Mouse (Mus musculus) limb, embryonic 14.5 days (tissue): Measurements from ENCODE around the gene Arhgap20. TPM values are rescaled to one million over a fixed set of nuclear protein-coding genes. Genes with fewer than 3 reads are reported as not detected.

Experiments
- ATAC-seq: fragments of 200-750 bp; cut with Nextera tagmentation; 2 replicates; pipeline ENCODE4 v1.8.0; 2017; ENCODE audit warnings: low read depth, moderate number of reproducible peaks, moderate TSS enrichment; ENCODE audit not compliant: low FRiP score
- DNase-seq: peaks from one replicate; pipeline ENCODE4 v3.0.0-alpha.2; 2015; ENCODE audit warnings: low spot score
- H3K27ac ChIP-seq: fragments of 300-500 bp; sonication (generic); replicated peaks from 2 replicates; pipeline ENCODE4 v1.5.1; 2014; ENCODE audit warnings: low read depth, mild to moderate bottlenecking, low read length, moderate library complexity, mixed read lengths
- H3K27me3 ChIP-seq: fragments of 300-500 bp; sonication (generic); 2 replicates; pipeline ENCODE4 v1.6.1; 2014; ENCODE audit warnings: low read length, mixed read lengths; ENCODE audit not compliant: control insufficient read depth, insufficient read depth
- H3K36me3 ChIP-seq: fragments of 300-500 bp; sonication (generic); 2 replicates; pipeline ENCODE4 v1.6.1; 2014; ENCODE audit warnings: mild to moderate bottlenecking, low read length, moderate library complexity, mixed read lengths; ENCODE audit not compliant: control insufficient read depth, insufficient read depth
- H3K4me1 ChIP-seq: fragments of 300-500 bp; sonication (generic); 2 replicates; pipeline ENCODE4 v1.6.1; 2014; ENCODE audit warnings: antibody characterized with exemption, low read length, mixed read lengths; ENCODE audit not compliant: control insufficient read depth, insufficient read depth
- H3K4me2 ChIP-seq: fragments of 300-500 bp; sonication (generic); replicated peaks from 2 replicates; pipeline ENCODE4 v1.6.1; 2014; ENCODE audit warnings: low read depth, mild to moderate bottlenecking, low read length, moderate library complexity; ENCODE audit not compliant: severe bottlenecking
- H3K4me3 ChIP-seq: fragments of 300-500 bp; sonication (generic); replicated peaks from 2 replicates; pipeline ENCODE4 v1.5.1; 2014; ENCODE audit warnings: low read length
- H3K9ac ChIP-seq: fragments of 300-500 bp; sonication (generic); 2 replicates; pipeline ENCODE4 v1.6.1; 2014; ENCODE audit warnings: mild to moderate bottlenecking, low read depth, low read length, moderate library complexity; ENCODE audit not compliant: severe bottlenecking
- H3K9me3 ChIP-seq: fragments of 300-500 bp; sonication (generic); 2 replicates; pipeline ENCODE4 v1.6.1; 2016; ENCODE audit warnings: low read length; ENCODE audit not compliant: control insufficient read depth
- POLR2A ChIP-seq: fragments of 200-500 bp; IDR thresholded peaks from 2 replicates; pipeline ENCODE4 v1.8.0; 2012; ENCODE audit warnings: inconsistent platforms, mild to moderate bottlenecking, moderate library complexity, borderline replicate concordance; ENCODE audit not compliant: insufficient read depth, insufficient read length; ENCODE audit errors: extremely low read depth
- WGBS: fragments of 180-500 bp; shearing (Covaris S2); extraction: QIAGEN DNeasy Blood & Tissue Kit; methylation state at CpG from one replicate; pipeline ENCODE4 v1.1.7; 2014; 5-methylcytosine and 5-hydroxymethylcytosine counted together
- polyA plus RNA-seq, 2 experiments: library from polyadenylated mRNA; depleted of rRNA in 1 of 2; stranded (reverse) in 1 of 2; unstranded in 1 of 2; fragments of >200 nt; fragmentation: Nextera tagmentation in 1 of 2; extraction: Ambion mirVana in 1 of 2; gene quantifications; 2 replicates each; pipeline versions ENCODE4 v1.2.1 to v1.2.3; 2012 to 2014

Gene Arhgap20
- polyA plus RNA-seq, 2 experiments = 5.8 to 10.9 TPM

- ATAC-seq = no peak
- H3K4me1 ChIP-seq = peaks cover 13% of the 10 kb centered on the region; the same call in 1 of the 2 replicates
Observed at GRCm38 (mm10) chr9:51738349-51738748, 26.8 kb upstream of the Arhgap20 start.

DNA sequence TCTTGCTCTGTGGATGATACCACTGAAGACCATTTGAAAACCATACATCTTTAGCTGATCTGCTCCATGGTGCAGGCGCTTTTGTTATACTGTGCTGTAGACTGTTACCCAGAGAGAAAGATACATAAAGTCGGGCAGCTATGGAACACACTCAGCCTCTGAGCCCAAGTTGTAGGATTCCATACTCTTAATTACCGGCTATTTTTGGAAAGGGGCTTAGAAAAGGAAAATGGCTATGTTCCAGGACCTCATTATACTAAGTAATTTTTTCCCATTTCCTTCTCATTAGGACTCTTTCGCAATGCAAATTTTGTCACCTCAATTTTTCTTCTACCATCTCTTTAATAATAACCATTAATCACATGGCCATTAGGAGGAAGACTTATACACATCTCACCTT is 25.3 kb upstream of the Arhgap20 start:
- 78% methylated on average over 4 of the region's 4 CpGs for WGBS

More at GRCm38 (mm10) chr9:51738349-51738748, 26.8 kb upstream of the Arhgap20 start:
- no peak overlapping the region for H3K4me3 ChIP-seq
- TF ChIP-seq POLR2A = no peak
- DNase-seq = no peak
- 89% methylated on average over 9 of the region's 9 CpGs for WGBS
- H3K9me3 ChIP-seq = no peaks in the 10 kb centered on the region
- no peaks in the 10 kb centered on the region for H3K27me3 ChIP-seq
- H3K27ac ChIP-seq = no peak overlapping the region
- no peaks in the 10 kb centered on the region for H3K36me3 ChIP-seq
- H3K4me2 ChIP-seq = no peak overlapping the region
- no peak overlapping the region for H3K9ac ChIP-seq

GRCm38 (mm10) chr9:51750144-51750543 is 15.0 kb upstream of the Arhgap20 start:
- H3K4me2 ChIP-seq = no peak overlapping the region
- ATAC-seq (no peak), DNase-seq (no peak)
- H3K4me3 ChIP-seq = no peak overlapping the region
- no peaks in the 10 kb centered on the region for H3K36me3 ChIP-seq
- H3K9me3 ChIP-seq = no peaks in the 10 kb centered on the region
- H3K27me3 ChIP-seq = no peaks in the 10 kb centered on the region
- peaks cover 10% of the 10 kb centered on the region for H3K4me1 ChIP-seq
- WGBS = 58% methylated on average over 4 of the region's 4 CpGs
- H3K27ac ChIP-seq = no peak overlapping the region
- H3K9ac ChIP-seq = no peak overlapping the region
- no peak for TF ChIP-seq POLR2A

More for the DNA sequence above, 25.3 kb upstream of the Arhgap20 start:
- H3K27me3 ChIP-seq = no peaks in the 10 kb centered on the region
- H3K27ac ChIP-seq = no peak overlapping the region
- no peak for TF ChIP-seq POLR2A
- no peaks in the 10 kb centered on the region for H3K9me3 ChIP-seq
- no peak overlapping the region for H3K4me3 ChIP-seq
- H3K36me3 ChIP-seq = no peaks in the 10 kb centered on the region
- H3K4me1 ChIP-seq = peaks cover 13% of the 10 kb centered on the region; the same call in 1 of the 2 replicates
- DNase-seq (no peak), ATAC-seq (no peak)
- H3K9ac ChIP-seq = no peak overlapping the region
- no peak overlapping the region for H3K4me2 ChIP-seq

GRCm38 (mm10) chr9:51761003-51761402 is 4.1 kb upstream of the Arhgap20 start:
- no peak for TF ChIP-seq POLR2A
- H3K9ac ChIP-seq = no peak overlapping the region
- H3K9me3 ChIP-seq = no peaks in the 10 kb centered on the region
- H3K27me3 ChIP-seq = peaks cover 16% of the 10 kb centered on the region; the same call in 1 of the 2 replicates
- no peak overlapping the region for H3K27ac ChIP-seq
- DNase-seq (no peak), ATAC-seq (no peak)
- H3K4me3 ChIP-seq = no peak overlapping the region
- no peak overlapping the region for H3K4me2 ChIP-seq
- H3K4me1 ChIP-seq = no peaks in the 10 kb centered on the region
- WGBS = 72% methylated on average over 2 of the region's 2 CpGs
- H3K36me3 ChIP-seq = no peaks in the 10 kb centered on the region

- WGBS = 9% methylated on average over 12 of the region's 12 CpGs
- no peaks in the 10 kb centered on the region for H3K4me1 ChIP-seq
- peak overlapping the region; percentile 91 for H3K4me2 ChIP-seq
- peak; percentile 44 for DNase-seq
- H3K9ac ChIP-seq = peak overlapping the region; percentile 68
- no peaks in the 10 kb centered on the region for H3K9me3 ChIP-seq
- TF ChIP-seq POLR2A = no peak
- no peak for ATAC-seq
- peak overlapping the region; percentile 74; the same call in 1 of the 2 replicates for H3K27ac ChIP-seq
- peak overlapping the region; percentile 77 for H3K4me3 ChIP-seq
- no peaks in the 10 kb centered on the region for H3K36me3 ChIP-seq
- peaks cover 20% of the 10 kb centered on the region; the same call in 1 of the 2 replicates for H3K27me3 ChIP-seq
Observed at GRCm38 (mm10) chr9:51764041-51764875, 879 bp upstream of the Arhgap20 start.
